7 mouse cellular contexts compared by ENCODE assay signal in genomic region chr9:120191362-120192098, GRCm38 (mm10). TPM values are rescaled to one million over a fixed set of nuclear protein-coding genes. Genes with fewer than 3 reads are reported as not detected.
DNase-seq lines count a peak whose midpoint lies in the region; ATAC-seq and TF ChIP-seq lines count a peak whose summit lies in the region.

No protein-coding gene starts in this region.

- peak; percentile 55 to 91 for DNase-seq in adrenal gland, adult (ENCODE audit: inconsistent age in 2 of 2, low spot score in 1 of 2)
- peak; percentile 45 to 53 for DNase-seq in gastrocnemius, adult 8-10 months (ENCODE audit: low spot score in 2 of 2)
- DNase-seq in left cerebral cortex, postnatal 10 days (ENCODE audit: extremely low spot score in 1 of 2, low spot score in 2 of 2) = peak; percentile 87 to 89
- DNase-seq in right cerebral cortex, postnatal 25 days = peak; percentile 82

- no peaks in the 10 kb centered on the region for H3K4me1 ChIP-seq in cortical plate, adult 2 months (ENCODE audit: control insufficient read depth, insufficient read depth, low read length)

- no peak overlapping the region for H3K27ac ChIP-seq in cortical plate, adult 2 months (ENCODE audit: insufficient read depth, low read length)

- intact Hi-C loops in left cerebral cortex, postnatal 10 days (cut with DNase I) = loop anchor here (5.0 kb wide), 1 partner anchor 186 kb away; no protein-coding TSS in a partner anchor

- no peak for TF ChIP-seq POLR2A in cortical plate, adult 2 months (IDR thresholded peaks at IDR 0.05; ENCODE audit: extremely low read depth, insufficient read depth, low read length)

- H3K4me3 ChIP-seq in cortical plate, adult 2 months (ENCODE audit: insufficient read depth, low read length) = peak overlapping the region; percentile 48

- ATAC-seq in inflammation-experienced regulatory T-cells, adult 6 months = peak; percentile 58
- ATAC-seq in megakaryocyte progenitor cell, adult 5-6 weeks (replicated peaks; ENCODE audit: poor library complexity) = peak; percentile 82

- peak; percentile 70 for TF ChIP-seq CTCF in cortical plate, adult 2 months (IDR thresholded peaks at IDR 0.05; ENCODE audit: extremely low read depth, insufficient read depth, low read length)

RNA-seq across cellular contexts. Expression of gene Mobp, which starts 42.0 kb away (rescaled TPM):
- polyA plus RNA-seq in cortical plate, adult 2 months (2012; rRNA removed) = 1,050 and 1,403 TPM in 2 replicates
- not detected for total RNA-seq in gastrocnemius, adult 8-10 months (2022)
- under 1 TPM in 1 of 3 experiments, not detected in 2; 0.21 TPM for polyA plus RNA-seq in inflammation-experienced regulatory T-cells, adult 6 months (2017; shearing (Covaris generic))
- total RNA-seq in left cerebral cortex, postnatal 10 days (2021) = 10 to 100 TPM; 18.6 to 57.9 TPM
- not detected in 2 replicates for total RNA-seq in megakaryocyte progenitor cell, adult 5-6 weeks (2015)
- not detected in 2 replicates for total RNA-seq in megakaryocyte progenitor cell, adult 5-6 weeks (2017)

Comparison
In these comparisons a context has a peak if more than half of its experiments do, and no peak if none do; other contexts are left out.
1. RNA of gene Mobp, which starts 42.0 kb away (total RNA-seq): 18.6 to 57.9 TPM in left cerebral cortex, postnatal 10 days; not detected in gastrocnemius, adult 8-10 months and not detected in megakaryocyte progenitor cell, adult 5-6 weeks; every median in the first group is over 10 times any median in the second.
2. Peak in every context shown above with its lines, with median percentiles within 50 percentile points of each other: DNase-seq.